22 mouse cellular contexts compared by ENCODE assay signal in the genomic region with DNA sequence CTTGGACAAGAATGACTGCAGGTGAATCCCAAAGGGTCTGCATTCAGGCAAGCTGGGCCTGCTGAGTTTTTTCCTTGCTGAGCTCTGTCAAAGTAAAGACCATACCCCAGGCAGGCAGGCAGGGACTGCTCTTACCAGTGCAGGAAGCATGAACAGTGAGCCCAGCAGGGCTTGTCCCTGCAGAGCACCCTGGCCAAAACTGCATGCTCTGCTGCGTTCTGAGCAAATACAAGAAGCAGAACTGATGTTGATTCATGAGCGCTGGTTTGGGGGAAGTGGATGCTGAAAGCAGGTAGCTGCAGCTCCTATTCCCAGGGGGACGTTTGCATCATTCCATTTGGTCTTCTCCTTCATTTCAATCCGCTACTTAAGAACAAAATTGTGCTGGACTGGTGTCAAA. TPM values are rescaled to one million over a fixed set of nuclear protein-coding genes. Genes with fewer than 3 reads are reported as not detected.
A peak's percentile ranks its signal among the peaks of the same experiment; 100 is the strongest.
DNase-seq lines count a peak whose midpoint lies in the region; ATAC-seq lines count a peak whose summit lies in the region.
"Had no signal": no experiment of that assay in that cellular context is flagged by ENCODE, and none has a peak within 500 bp of the region (broad histone marks: within the 10 kb centered on the region; RNA-seq: fewer than 3 reads in every experiment).

No protein-coding gene starts in this region.

- H3K4me1 ChIP-seq in embryonic facial prominence, embryonic 14.5 days (ENCODE audit: control insufficient read depth, insufficient read depth, low read length): no peaks in the 10 kb centered on the region
- H3K4me1 ChIP-seq in embryonic facial prominence, embryonic 10.5 days: peaks cover 25% of the 10 kb centered on the region
- peaks cover 3% of the 10 kb centered on the region; the same call in 1 of the 2 replicates for H3K4me1 ChIP-seq in kidney, embryonic 16.5 days (ENCODE audit: insufficient read depth, low read length)
- H3K4me1 ChIP-seq: forebrain, embryonic 13.5 days; heart, embryonic 10.5 days; hindbrain, embryonic 12.5 days had no signal

- H3K27me3 ChIP-seq in embryonic facial prominence, embryonic 14.5 days (replicated peaks; ENCODE audit: control insufficient read depth, insufficient read depth, low read length): no peaks in the 10 kb centered on the region
- H3K27me3 ChIP-seq in embryonic facial prominence, embryonic 10.5 days (replicated peaks; ENCODE audit: low read depth, poor library complexity, severe bottlenecking): no peaks in the 10 kb centered on the region
- no peaks in the 10 kb centered on the region for H3K27me3 ChIP-seq in kidney, embryonic 16.5 days (ENCODE audit: insufficient read depth, low read length)
- H3K27me3 ChIP-seq in splenic B cell, adult 2 months (ENCODE audit: control insufficient read depth, insufficient read depth, low read length, poor library complexity, severe bottlenecking): no peaks in the 10 kb centered on the region
- H3K27me3 ChIP-seq: forebrain, embryonic 13.5 days; hindbrain, embryonic 12.5 days had no signal

- DNase-seq in embryonic facial prominence, embryonic 14.5 days (ENCODE audit: low spot score): peak; percentile 35
- DNase-seq in embryonic facial prominence, embryonic 10.5 days (ENCODE audit: low spot score): no peak
- DNase-seq in kidney, adult 18-20 months: no peak
- DNase-seq in A20 (ENCODE audit: low read depth, low spot score) (peak; percentile 80), adipocyte (ENCODE audit: low spot score) (no peak)
- peak; percentile 51 for DNase-seq in splenic B cell, adult 2 months (ENCODE audit: low read depth, low spot score)
- DNase-seq: adrenal gland, postnatal 10 days; cerebellum, adult 11 months; cerebellum, adult 8-10 months; cerebellum, postnatal 25 days; forebrain, postnatal 0 days; gastrocnemius, adult 2 months; gastrocnemius, postnatal 25 days; heart, postnatal 10 days; heart, postnatal 4 days had no signal

- WGBS in embryonic facial prominence, embryonic 14.5 days: 45% methylated on average over 4 of the region's 4 CpGs
- 65% methylated on average over 4 of the region's 4 CpGs for WGBS in embryonic facial prominence, embryonic 10.5 days
- 22% methylated on average over 4 of the region's 4 CpGs for WGBS in kidney, embryonic 16.5 days

- no peaks in the 10 kb centered on the region for H3K36me3 ChIP-seq in embryonic facial prominence, embryonic 14.5 days (ENCODE audit: control insufficient read depth, insufficient read depth, low read length)
- H3K36me3 ChIP-seq in embryonic facial prominence, embryonic 10.5 days (replicated peaks): no peaks in the 10 kb centered on the region
- H3K36me3 ChIP-seq in kidney, embryonic 16.5 days (ENCODE audit: insufficient read depth, low read length): no peaks in the 10 kb centered on the region
- H3K36me3 ChIP-seq in splenic B cell, adult 2 months (ENCODE audit: control insufficient read depth, insufficient read depth, low read length, poor library complexity, severe bottlenecking): no peaks in the 10 kb centered on the region
- H3K36me3 ChIP-seq: embryonic facial prominence, embryonic 13.5 days; heart, embryonic 10.5 days; hindbrain, embryonic 12.5 days had no signal

- H3K9ac ChIP-seq in embryonic facial prominence, embryonic 14.5 days (ENCODE audit: low read depth, low read length): no peak overlapping the region
- H3K9ac ChIP-seq in kidney, embryonic 16.5 days (replicated peaks; ENCODE audit: low read length): no peak overlapping the region
- H3K9ac ChIP-seq: embryonic facial prominence, embryonic 13.5 days; forebrain, embryonic 13.5 days; forebrain, postnatal 0 days; hindbrain, embryonic 12.5 days had no signal

- H3K9me3 ChIP-seq in embryonic facial prominence, embryonic 14.5 days (ENCODE audit: control insufficient read depth, low read length): no peaks in the 10 kb centered on the region
- no peaks in the 10 kb centered on the region for H3K9me3 ChIP-seq in embryonic facial prominence, embryonic 10.5 days
- H3K9me3 ChIP-seq in kidney, embryonic 16.5 days (ENCODE audit: low read length): no peaks in the 10 kb centered on the region
- H3K9me3 ChIP-seq: embryonic facial prominence, embryonic 13.5 days; forebrain, embryonic 13.5 days; heart, embryonic 10.5 days; hindbrain, embryonic 12.5 days had no signal

- H3K4me3 ChIP-seq in embryonic facial prominence, embryonic 14.5 days (ENCODE audit: low read depth, low read length): no peak overlapping the region
- H3K4me3 ChIP-seq in embryonic facial prominence, embryonic 10.5 days: no peak overlapping the region
- H3K4me3 ChIP-seq in kidney, embryonic 16.5 days (ENCODE audit: low read length): no peak overlapping the region
- H3K4me3 ChIP-seq: embryonic facial prominence, embryonic 13.5 days; forebrain, embryonic 13.5 days; gastrocnemius, adult 2 months; heart, embryonic 10.5 days; hindbrain, embryonic 12.5 days had no signal

- no peak overlapping the region for H3K27ac ChIP-seq in embryonic facial prominence, embryonic 14.5 days (replicated peaks; ENCODE audit: low read depth, low read length)
- no peak overlapping the region for H3K27ac ChIP-seq in embryonic facial prominence, embryonic 10.5 days (replicated peaks)
- H3K27ac ChIP-seq in kidney, embryonic 16.5 days (ENCODE audit: low read length): no peak overlapping the region
- H3K27ac ChIP-seq: embryonic facial prominence, embryonic 13.5 days; forebrain, embryonic 13.5 days; gastrocnemius, adult 2 months; heart, embryonic 10.5 days; hindbrain, embryonic 12.5 days had no signal

- no peak overlapping the region for H3K4me2 ChIP-seq in embryonic facial prominence, embryonic 14.5 days (ENCODE audit: low read depth, low read length)
- H3K4me2 ChIP-seq in kidney, embryonic 16.5 days (replicated peaks; ENCODE audit: low read depth, low read length): no peak overlapping the region
- H3K4me2 ChIP-seq: embryonic facial prominence, embryonic 13.5 days; forebrain, embryonic 13.5 days; hindbrain, embryonic 12.5 days had no signal

- ATAC-seq in embryonic facial prominence, embryonic 14.5 days (ENCODE audit: low read depth): no peak
- ATAC-seq in kidney, embryonic 16.5 days (ENCODE audit: low FRiP score, low TSS enrichment): peak; percentile 79; the same call in 1 of the 2 replicates
- ATAC-seq: forebrain, embryonic 13.5 days; forebrain, postnatal 0 days; hindbrain, embryonic 16.5 days; inflammation-experienced regulatory T-cells, adult 6 months had no signal

RNA-seq across cellular contexts. Expression of a gene that starts 19.4 kb away (rescaled TPM):
- 0.58 and 0.65 TPM in 2 replicates for polyA plus RNA-seq in embryonic facial prominence, embryonic 14.5 days (2014; fragmentation: Nextera tagmentation; extraction: Ambion mirVana)
- 0.17 and 0.19 TPM in 2 replicates for polyA plus RNA-seq in embryonic facial prominence, embryonic 10.5 days (2016; fragmentation: Nextera tagmentation; extraction: Ambion mirVana)
- polyA plus RNA-seq in kidney, embryonic 16.5 days (2015; fragmentation: Nextera tagmentation; extraction: Ambion mirVana): 0.10 TPM in 1 of 2 replicates, not detected in the other

Comparison
In these comparisons a context has a peak if more than half of its experiments do, and no peak if none do; other contexts are left out.
1. DNase-seq: peak in embryonic facial prominence, embryonic 14.5 days (single experiment), A20 (single experiment) and splenic B cell, adult 2 months (single experiment); none in embryonic facial prominence, embryonic 10.5 days (single experiment), kidney, adult 18-20 months (single experiment) and adipocyte (single experiment).